Mouse (Mus musculus) adrenal gland, postnatal 10 days (tissue): Measurements from ENCODE around the gene Pml. TPM values are rescaled to one million over a fixed set of nuclear protein-coding genes. Genes with fewer than 3 reads are reported as not detected.

Experiments used
- DNase-seq: peaks from one replicate; pipeline ENCODE4 v3.0.0; 2021; ENCODE audit warnings: mixed read lengths
- total RNA-seq, 2 experiments: library from RNA; stranded (reverse); gene quantifications; 2 replicates each; pipeline ENCODE4 v1.2.3; 2021

The Pml gene
- total RNA-seq, 2 experiments from 2014 or later, result 21.8 to 25.6 TPM

DNA sequence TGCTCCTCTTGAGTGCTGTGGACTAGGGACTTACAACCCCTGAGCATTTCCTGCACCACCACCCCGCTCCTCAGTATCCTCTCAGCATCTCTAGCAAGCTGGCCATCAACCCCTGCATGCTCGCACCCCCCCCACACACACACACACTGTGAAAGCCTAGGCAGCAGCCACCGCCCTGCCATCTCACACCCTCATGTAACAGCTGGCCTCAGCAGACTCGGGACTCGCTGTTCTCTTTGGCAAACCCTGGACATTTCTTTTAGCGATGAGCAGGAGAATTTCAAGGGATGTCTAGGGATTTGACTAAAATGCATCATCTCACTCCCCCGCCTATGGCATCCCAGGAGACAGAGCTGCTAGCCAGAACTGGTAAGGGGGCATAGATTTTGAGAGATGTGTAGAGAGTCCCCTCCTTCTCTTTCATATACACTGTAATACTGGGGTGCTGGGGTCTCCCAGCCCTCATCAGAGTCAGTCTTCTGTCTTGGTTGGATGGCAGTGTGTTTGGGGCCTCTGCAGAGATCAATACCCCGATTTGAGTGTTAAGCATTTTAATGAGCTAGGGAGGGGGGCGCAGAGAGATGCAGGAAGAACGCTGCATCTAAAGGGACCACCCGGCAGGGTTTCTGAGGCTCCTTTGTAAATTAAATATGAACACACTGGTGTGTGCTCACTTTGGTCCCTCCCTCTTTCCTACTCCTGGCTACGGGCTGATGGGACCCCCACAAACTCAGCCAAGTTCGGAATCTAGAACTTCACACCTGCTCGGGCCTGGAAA lies 46.7 kb downstream of the Pml start:
- DNase-seq, result no peak

DNA sequence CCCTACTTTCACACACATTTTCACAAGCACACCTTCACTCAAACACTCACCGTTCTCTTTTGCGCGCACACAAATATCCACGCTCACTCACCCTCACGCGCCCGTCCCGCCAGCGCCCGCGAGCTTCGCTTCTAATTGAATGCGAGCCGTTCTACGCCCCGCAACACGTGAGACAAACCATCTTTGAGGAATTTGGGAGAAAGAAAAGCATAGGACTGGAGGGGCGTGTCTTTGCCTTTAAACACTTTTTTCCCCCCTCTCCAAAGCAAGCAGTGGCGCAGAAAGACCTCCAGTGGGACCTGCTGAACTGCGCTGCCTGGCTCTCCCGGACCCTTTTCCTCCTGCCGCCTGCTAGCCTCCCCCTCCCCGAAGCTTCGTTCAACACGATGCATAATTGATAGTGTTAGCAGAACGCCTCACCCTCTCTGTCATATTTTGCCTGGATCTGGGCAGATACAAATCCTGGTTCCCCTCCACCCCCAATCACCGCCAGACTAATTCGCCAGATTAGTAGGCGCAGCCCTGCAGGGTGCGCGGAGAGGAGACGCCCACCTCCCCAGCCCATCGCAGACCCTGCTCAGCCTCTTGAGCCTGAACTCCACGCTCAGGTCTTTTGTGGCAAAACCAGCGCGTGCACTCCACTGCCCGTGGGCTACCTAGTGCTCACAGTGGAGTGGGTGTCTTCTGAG lies 47.6 kb downstream of the Pml start:
- no peak for DNase-seq

DNA sequence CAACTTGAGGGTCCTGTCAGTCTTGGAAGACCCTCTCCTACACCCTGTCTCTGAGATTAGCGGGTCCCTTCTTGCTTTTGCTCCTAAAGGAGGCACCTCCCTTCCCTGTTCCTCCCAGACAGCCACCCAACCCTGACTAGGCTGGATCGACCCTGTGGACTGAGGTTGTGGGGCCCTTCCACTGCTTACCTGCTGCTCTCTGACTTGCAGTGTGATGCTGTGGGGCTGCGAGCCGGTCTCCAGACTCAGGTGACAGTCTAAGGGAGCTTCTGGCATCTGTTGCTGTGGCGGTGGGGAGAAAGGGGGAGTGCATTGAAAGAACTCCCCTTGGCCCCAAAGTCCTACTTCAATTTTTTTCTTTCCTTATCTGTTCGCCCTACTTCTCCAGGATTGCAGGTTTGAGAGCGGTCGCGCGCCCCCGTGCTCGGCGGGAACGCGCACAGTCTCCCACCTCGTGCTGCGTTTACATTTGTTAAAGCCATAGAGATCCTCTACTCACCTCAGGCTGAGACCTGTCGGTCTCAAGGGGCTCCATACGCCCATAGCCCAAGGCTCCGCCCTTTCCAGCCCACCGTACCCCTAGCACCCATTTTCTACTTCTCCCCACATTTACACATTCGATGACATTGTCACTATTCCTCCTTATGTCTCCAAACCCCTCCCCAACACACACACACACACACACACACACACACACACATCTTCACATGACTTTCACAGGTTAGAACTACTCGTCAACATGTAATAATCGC lies 48.3 kb downstream of the Pml start:
- DNase-seq, result no peak

DNA sequence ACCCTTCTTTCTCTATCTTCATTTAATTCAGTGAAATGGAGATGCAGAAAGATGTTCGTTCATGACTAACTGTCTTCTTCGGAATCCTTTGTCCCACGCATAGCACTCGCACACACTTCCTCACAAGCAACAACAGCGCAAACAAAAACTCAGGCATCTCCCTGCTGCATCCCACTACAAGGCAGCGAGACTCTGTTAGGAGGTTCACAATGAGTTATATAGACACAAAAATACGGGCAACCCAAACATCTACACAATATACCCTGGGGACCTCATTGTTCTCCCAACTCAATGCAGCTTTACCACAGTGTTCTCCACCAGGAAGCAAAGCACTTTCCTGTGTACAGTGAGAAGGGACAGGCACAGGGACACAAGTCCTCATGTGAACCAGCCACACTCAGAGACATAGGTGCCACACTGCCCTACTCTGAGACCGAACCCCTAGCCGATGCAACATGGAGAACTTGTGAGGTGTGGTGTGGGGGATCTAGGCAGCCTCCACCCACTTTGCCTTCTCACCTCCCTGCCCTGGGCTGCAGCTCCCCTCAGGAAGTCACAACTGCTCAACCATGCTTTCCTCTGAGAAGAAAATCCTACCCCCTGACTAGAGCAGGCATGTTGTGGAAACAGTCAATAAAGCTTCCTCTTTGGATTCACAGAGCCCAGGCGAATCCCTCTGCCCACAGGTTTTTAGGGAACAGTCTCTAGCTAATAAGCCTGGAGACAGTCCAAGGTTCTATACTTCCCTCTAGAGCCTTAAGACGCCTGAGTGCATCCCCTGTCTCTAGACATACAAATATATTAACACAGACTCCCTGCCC lies 49.1 kb downstream of the Pml start:
- DNase-seq, result no peak

DNA sequence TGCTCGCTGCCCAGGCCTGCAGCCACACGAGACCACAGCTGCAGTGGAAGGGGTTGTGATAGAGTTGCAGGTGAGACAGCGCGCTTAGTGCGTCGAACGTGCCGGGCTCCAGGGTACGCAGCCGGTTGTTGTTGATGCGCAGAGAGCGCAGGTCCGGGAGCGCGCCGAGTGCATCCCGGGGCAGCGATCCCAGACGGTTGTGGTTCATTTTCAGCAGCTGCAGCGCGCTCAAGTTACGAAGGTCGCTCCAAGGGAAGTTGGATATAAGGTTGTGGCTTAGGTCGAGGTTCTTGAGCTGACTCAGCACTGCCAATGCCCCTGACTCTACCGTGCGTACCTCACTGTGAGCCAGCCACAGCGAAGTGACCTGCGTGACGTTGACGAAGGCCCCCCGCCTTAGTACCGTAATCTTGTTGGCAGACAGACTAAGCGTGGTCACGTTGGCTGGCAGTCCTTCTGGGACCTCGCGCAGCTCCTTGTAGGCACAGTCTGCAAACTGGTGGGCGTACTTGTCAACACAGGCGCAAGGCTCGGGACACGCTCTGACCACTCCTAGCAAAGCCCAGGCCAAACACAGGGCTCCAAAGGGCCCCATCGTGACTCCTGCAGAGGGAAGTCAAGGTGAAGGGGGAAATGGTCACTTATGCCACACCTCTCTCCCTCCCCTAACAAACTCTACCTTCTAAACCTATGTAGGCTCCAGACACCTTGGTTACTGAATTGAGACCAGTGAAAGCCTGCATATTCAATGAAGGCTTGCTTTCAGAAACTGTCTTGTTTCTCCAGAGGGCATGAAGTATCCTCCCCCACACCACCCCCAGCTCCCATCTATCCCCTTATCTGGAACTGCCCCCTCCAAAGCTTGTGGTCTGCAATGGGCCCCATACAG lies 50.0 kb downstream of the Pml start:
- DNase-seq, result no peak

DNA sequence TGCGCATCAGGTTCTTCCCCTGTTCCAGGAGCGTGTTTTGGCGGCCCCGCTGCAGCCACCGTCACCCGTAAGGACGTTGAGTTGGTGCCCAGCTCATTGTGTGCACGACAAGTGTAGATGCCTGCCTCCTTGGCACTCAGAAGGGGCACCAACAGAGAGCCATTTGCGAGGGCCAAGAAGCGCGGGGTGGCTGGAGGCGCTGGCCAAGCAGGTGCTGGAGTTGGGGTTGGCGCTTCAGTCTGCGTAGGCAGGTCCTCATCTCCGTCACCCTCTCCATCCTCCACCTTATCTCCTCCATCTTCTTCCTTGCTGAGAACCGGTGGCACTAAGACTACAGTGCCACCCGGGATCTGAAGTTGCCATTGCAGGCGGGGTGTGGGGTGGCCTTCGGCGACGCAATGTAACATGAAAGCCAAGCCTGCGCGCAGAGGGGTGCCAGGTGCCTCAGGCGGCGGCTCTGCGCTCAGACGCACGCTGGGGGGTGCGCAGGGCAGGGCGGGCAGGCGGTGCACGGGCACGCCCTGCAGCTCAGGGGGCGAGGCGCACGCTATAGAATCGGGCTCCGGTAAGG lies 50.7 kb downstream of the Pml start:
- no peak for DNase-seq

DNA sequence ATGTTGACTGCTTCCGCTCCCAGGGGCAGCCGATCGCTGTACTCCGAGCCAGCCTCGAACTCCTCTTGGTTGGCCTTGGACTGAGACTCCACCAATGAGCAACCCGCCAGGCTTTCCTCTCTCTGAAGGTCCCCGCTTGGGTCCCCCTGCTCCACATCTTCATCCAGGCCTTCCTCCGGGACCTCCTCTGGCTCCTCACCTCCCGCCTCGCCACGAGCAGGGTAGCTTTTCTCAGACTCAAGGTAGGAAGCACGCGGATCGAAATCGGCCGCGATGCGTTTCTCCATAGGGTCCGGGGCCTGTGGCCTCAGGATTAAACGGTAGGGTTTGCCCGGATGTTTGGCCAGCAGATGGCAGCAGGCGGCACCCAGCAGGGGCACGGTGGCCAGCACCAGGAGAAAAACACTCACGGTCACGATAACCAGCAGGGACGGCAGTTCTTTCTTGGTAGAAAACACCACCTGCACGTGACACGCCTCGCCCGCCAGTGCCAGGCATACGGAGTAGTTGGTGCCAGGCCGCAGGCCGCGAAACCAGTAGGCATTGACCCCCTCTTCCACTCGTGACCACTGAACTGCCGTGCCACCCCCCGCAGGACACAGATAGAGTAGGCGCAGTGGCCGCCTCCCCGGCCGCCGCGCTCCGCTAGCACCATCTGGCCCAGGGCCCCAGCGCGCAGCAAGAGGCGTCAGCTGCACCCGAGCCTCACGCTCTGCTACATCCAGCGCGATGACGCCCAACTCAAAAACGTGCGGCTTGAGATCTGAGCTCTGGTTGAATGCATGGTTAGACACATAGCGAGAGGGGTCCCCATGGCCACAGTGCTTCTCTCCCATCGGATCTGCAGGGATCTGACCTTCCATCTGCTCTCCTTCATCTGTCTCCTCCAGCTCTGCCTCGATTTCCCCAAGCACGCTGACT lies 51.5 kb downstream of the Pml start:
- DNase-seq, result peak; percentile 72

DNA sequence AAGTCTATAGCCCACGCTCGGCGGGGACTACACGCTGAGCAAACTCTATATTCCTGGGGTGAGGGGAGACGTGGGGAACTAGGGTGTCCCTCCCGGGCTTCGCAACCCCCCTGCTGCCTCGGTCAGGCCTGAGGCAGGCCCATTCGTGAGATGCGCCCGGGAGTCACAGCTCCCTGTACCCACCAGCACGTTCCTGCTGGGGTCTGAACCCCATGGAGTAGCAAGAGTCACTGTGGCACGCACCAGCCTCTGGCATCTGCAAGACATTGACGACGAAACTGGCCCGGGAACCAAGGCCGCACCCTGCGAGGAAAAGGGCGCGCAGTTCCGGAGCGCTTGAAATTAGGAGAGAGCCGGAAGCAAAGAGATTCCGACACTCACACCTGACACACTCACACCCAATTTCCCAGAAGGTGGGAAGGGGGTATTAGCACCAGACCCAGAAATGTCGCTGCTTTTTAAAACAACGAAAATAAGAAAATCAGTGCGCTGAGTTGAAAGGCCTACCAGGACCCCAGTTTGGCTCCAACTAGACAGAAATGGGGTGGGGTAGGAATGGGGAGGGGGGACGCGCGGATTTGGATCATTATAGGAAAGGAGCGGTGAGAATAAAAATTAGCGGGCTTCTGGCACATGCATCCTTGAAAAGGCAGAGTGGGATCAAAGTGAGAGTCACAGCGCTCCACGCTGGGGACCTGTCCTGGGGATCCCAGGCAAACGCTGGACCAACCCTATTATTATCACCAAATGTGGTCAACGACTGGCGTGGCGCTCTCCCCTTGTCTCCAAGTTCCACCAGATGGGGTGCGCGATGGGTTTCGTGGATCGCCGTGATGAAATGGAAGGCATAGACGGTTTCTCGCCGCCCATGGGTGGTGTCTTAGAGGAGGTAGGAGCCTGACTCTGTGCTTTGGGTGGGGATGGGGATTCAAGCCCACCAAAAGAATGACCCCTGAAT lies 52.7 kb downstream of the Pml start:
- peak; percentile 45 for DNase-seq

DNA sequence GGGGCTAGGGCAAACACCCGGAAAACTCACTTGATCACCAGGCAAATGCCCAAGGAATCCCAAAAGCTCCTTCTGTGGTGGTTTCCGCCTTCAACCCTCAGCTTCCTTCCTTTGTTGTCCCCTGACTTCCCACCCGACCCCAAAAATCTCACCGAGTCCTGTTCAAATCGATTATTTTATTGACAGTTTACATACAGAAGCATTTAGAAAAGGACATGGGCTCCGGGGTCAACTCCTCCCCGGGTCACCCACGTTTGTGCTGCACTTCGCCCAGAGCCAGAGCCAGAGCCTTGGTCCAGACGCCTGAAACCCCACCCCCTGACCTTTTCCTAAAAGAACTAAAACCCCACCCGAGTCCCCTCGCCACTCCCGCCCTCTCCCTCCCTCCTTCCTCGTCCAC lies 53.4 kb downstream of the Pml start:
- no peak for DNase-seq

DNA sequence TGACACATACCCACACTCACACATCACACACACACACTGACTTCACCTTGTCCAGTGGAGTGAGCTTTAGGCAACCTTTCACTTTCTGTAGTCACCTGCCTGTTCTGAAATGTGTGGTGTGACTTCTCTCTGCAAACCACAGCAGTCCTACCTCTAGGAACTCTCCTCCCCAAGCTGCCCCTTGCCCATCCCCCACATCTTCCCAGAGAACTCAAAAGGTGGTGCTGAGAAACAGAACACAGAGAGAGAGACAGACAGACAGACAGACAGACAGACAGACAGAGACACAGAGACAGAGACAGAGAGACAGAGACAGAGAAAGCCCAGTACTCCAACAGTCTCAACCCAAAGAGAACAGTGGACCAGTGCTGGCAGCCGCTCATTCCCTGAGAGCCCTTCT lies 53.9 kb downstream of the Pml start:
- DNase-seq, result no peak

DNA sequence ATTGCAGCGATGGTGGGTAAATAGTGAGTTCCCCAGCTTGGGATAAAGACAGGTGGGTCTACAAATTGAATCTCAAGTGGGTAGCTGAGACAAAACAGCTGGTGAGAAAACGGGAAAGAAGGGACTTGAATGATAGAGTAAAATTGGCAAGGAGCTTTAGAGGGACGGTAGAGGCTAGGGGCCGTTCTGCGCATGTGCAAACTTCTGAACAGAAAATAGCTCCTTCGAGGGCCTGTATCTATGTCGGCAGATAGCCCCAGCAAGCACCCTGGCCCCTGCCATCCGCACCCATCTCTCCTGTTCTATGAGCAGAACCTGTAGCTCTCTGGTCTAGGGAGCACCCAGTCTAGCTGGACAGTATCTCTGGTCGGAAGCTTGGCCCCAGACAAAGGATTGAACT lies 55.4 kb downstream of the Pml start:
- no peak for DNase-seq

DNA sequence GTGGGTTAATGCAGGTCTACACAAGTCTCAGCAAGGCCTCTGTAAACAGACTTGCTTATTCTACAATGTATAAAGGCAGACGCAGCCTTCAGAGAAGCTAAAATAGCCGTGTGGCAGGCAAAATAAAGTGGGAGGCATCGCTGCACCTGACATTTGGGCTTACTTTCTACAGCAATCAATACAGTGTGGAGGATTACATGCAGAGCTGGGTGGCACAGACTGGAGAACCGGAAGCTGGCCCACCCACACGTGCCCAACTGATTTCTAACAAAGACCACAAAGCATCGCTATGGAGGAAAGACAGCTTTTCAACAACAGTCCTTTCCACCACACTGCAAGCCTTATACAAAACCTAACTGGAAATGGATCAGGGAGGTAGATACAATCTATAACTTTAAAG lies 65.1 kb downstream of the Pml start:
- DNase-seq, result no peak

DNA sequence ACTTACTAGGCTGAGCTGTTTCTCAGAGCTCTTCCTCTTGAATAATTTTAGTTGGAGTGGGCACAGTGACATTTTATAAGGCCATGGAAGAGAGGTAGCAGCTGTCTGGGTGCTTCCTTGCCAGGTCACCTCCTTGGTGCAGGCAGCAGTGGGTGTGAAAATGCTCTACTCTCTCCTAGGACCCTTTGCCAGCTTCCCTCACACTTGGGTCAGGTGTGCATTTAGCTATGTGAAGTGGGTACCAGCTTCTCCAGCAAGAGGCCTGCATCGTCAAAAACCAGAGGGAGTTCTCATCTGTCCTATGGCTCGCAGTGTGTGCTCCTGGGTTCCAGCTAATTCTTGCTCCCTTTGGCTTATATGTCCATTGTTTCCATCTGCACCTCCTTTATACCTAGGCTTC lies 70.2 kb downstream of the Pml start:
- no peak for DNase-seq

DNA sequence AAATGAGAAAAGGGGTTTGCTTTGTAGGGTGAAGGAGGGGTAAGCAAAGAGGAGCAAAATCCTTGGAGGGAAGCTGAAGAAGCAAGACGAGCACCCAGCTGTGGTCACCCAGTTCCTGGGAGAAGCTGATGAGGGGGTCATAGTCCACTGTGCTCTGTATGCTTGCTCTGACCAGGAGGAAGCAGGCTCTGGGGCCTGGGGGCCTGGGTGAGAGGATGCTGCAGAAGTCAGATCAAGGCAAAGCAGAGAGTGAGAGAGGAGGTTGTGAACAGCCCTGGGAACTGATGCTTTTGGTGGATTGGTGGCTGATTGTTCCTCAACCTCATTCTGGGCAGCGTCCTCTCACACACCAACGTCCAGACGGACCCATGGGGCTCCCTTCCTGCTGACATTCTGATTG lies 72.4 kb downstream of the Pml start:
- no peak for DNase-seq

DNA sequence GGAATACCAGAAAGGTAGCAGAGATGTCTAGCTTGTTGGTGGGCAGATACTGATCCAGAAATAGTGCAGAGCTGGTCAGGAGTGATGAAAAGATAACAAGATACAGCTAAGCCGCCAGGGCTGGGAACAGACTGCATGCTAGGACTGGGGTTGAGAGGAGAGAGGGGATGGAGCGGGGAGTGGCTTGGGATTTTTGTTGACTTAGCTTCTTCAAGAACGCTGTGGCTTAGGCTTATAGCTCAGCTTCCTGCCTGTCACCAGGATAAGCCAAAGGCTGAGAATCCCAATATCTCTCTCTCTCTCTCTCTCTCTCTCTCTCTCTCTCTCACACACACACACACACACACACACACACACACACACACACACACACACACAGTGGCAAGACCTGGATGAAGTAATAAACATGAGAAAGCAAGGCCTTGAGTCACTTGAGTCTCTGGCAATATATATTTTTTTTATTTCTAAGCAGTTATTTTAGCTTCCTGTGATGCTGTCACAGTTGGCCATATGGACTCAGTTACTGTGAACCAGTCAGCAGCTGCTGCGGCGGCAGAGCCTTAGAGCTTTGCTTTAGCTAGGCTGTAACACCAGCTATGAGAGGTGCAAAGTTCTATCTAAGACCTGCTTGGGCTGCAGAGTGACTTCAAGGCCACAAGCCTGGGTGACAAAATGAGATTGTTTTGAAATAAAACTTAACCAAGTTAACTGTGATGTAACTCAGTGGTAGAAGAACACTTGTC lies 73.7 kb downstream of the Pml start:
- no peak for DNase-seq

DNA sequence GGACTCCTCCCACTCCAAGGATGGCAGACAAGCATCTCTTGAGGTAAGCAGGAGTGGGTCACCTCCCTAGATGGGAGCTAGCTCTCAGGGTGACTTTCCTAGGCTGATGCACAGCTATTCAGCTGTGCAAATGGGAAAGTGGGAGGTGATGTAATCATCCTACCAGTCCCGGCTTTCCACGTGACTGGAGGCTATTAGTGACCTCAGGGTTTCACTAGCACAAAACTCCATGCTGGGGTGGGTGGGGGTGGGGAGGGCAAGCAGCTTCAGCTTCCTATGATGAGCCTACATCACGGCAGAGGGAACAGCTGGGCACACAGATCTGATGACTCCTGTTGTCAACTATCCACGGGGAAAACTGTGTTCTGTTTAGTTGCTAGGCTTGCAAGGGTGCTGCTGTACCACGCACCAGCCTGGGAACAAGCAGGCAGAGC lies 74.8 kb downstream of the Pml start:
- no peak for DNase-seq

DNA sequence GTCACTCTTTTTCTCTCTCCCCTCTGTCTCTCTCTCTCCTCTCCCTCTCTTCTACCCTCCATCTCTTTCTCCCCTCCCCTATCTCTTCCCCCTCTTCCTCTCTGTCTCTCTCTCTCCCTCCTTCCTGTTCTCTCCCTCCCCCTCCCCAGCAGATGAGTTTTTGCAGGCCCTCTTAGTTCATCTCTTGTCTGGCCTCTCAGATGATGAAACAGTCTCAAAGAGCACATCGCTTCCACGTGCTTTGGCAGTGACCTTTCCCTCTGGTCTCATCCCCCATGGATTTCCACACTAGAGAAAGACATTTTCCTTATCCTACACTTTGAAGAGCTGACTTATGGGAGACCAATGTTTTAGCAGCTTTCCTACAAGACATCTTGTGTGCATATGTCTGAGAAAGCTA lies 76.7 kb downstream of the Pml start:
- DNase-seq, result no peak

DNA sequence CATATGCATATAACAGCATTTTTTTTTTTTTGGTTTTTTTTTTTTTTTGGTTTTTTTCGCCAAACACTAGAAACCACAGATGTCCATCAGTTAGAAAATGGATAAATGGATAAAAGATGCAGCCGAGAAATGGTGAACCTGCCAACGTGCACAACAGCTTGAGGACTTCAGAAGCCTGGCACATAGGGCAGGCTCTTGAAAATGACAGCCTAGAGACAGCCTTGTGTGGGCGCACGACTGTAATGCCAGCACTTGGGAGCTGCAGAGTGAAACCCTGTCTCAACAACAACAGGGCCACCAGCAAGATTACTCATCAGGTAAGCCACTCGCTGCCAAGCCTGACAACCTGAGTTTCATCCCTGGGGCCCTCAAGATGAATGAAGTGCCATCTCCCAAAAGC lies 80.2 kb downstream of the Pml start:
- DNase-seq, result no peak
